Mouse (Mus musculus) heart, embryonic 11.5 days (tissue): Measurements from ENCODE around the gene Epsti1. TPM values are rescaled to one million over a fixed set of nuclear protein-coding genes. Genes with fewer than 3 reads are reported as not detected.

Experiments used
- ATAC-seq: fragments of 200-750 bp; cut with Nextera tagmentation; replicated peaks from 2 replicates; pipeline ENCODE4 v1.8.0; 2017; ENCODE audit warnings: moderate library complexity; ENCODE audit not compliant: insufficient number of reproducible peaks, low FRiP score, low TSS enrichment
- H3K27ac ChIP-seq: fragments of 300-500 bp; sonication (generic); 2 replicates; pipeline ENCODE4 v1.5.1; 2014; ENCODE audit warnings: mild to moderate bottlenecking, low read depth, low read length
- H3K27me3 ChIP-seq: fragments of 300-500 bp; sonication (generic); 2 replicates; pipeline ENCODE4 v1.6.1; 2014; ENCODE audit warnings: mild to moderate bottlenecking, low read length, mixed read lengths; ENCODE audit not compliant: control insufficient read depth, insufficient read depth
- H3K36me3 ChIP-seq: fragments of 300-500 bp; sonication (generic); 2 replicates; pipeline ENCODE4 v1.6.1; 2014; ENCODE audit warnings: mild to moderate bottlenecking, low read length, moderate library complexity, mixed read lengths; ENCODE audit not compliant: control insufficient read depth, insufficient read depth
- H3K4me1 ChIP-seq: fragments of 300-500 bp; sonication (generic); 2 replicates; pipeline ENCODE4 v1.6.1; 2014; ENCODE audit warnings: low read length; ENCODE audit not compliant: control insufficient read depth, insufficient read depth
- H3K4me2 ChIP-seq: fragments of 300-500 bp; sonication (generic); 2 replicates; pipeline ENCODE4 v1.6.1; 2014; ENCODE audit warnings: mild to moderate bottlenecking, moderate library complexity
- H3K4me3 ChIP-seq: fragments of 300-500 bp; sonication (generic); 2 replicates; pipeline ENCODE4 v1.5.1; 2014; ENCODE audit warnings: low read depth, low read length
- H3K9ac ChIP-seq: fragments of 300-500 bp; sonication (generic); 2 replicates; pipeline ENCODE4 v1.6.1; 2014; ENCODE audit warnings: mild to moderate bottlenecking, low read depth, low read length, moderate library complexity
- H3K9me3 ChIP-seq: fragments of 300-500 bp; sonication (generic); replicated peaks from 2 replicates; pipeline ENCODE4 v1.6.1; 2016; ENCODE audit warnings: low read length; ENCODE audit not compliant: control insufficient read depth
- WGBS: fragments of 180-500 bp; shearing (Covaris S2); extraction: QIAGEN DNeasy Blood & Tissue Kit; methylation state at CpG from one replicate; pipeline ENCODE4 v1.1.7; 2014; ENCODE audit not compliant: insufficient replicate concordance; 5-methylcytosine and 5-hydroxymethylcytosine counted together
- polyA plus RNA-seq: library from polyadenylated mRNA; unstranded; fragments of >200 nt; fragmentation: Nextera tagmentation; extraction: Ambion mirVana; gene quantifications from 2 replicates; pipeline ENCODE4 v1.2.1, GENCODE M21; 2014

Gene Epsti1
- polyA plus RNA-seq, 1 experiment from 2014 or later = 0.49 TPM

DNA sequence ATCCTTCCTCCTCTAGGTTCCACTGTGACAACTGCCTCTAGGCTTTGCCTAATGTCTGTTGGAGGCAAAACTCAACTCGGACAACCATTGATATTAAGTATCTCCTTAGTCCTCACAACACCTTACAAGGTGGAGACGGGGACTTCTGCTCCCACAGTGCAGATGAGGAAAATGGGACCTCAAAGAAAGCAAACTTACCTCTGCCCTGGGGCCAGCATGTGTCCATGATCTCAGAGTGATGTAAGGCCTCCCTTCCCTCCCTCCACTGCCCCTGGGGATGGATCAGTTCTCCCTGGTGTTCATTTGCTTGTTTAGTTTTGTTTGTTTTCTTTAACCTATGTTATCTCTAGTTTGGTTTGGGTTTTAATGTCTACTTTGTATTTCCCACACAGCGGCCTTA is 1.5 kb upstream of the Epsti1 start:
- Histone ChIP-seq H3K36me3 (no peaks in the 10 kb centered on the region), H3K4me3 (no peak overlapping the region), H3K4me2 (no peak overlapping the region), H3K27ac (no peak overlapping the region), H3K27me3 (no peaks in the 10 kb centered on the region), H3K9ac (no peak overlapping the region), H3K4me1 (no peaks in the 10 kb centered on the region), H3K9me3 (no peaks in the 10 kb centered on the region)
- ATAC-seq = no peak
- 85% methylated on average over 3 of the region's 3 CpGs for WGBS

DNA sequence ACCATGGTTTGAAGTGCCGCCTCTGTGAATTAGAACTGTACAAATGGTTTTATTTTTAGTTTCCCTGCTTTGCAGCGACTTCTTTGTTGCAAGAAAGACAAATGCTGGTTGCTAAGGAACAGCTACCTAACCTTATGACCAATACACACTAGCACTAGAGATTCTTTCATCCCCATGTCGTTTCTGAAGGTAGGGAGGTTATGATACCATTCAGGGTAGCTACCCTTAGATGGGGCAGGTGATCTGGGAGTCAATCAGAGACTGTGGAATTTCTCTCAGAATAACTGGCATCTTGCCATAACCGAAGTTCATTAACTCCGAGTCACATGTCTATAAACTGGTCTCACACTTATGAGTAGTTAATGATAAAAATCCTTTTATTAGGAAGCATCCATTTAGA is 1.4 kb downstream of the Epsti1 start:
- H3K36me3 ChIP-seq = no peaks in the 10 kb centered on the region
- H3K9ac ChIP-seq = no peak overlapping the region
- ATAC-seq = no peak
- WGBS = 58% methylated on average over 5 of the region's 5 CpGs
- H3K27ac ChIP-seq = no peak overlapping the region
- H3K27me3 ChIP-seq = no peaks in the 10 kb centered on the region
- no peak overlapping the region for H3K4me2 ChIP-seq
- no peak overlapping the region for H3K4me3 ChIP-seq
- H3K9me3 ChIP-seq = no peaks in the 10 kb centered on the region
- H3K4me1 ChIP-seq = no peaks in the 10 kb centered on the region

DNA sequence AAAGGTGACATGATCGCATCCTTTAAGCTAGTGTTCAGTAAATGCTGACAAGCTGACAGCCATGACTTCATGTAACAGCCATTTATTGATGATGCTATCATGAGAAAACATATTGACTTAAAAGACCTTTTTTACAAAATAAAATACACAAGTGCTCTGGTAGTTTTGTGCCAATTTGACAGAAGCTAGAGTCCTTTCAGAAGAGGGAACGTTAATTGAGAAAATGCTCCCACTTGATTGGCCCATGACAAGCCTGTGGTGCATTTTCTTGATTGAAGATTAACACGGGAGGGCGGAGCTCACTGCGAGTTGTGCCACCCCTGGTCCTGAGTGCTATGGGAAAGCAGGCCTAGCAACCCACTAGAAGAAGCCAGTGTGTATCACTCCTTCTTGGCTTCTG is 2.5 kb downstream of the Epsti1 start:
- no peaks in the 10 kb centered on the region for H3K9me3 ChIP-seq
- no peak overlapping the region for H3K4me3 ChIP-seq
- H3K27ac ChIP-seq = no peak overlapping the region
- ATAC-seq = no peak
- no peak overlapping the region for H3K9ac ChIP-seq
- no peak overlapping the region for H3K4me2 ChIP-seq
- no peaks in the 10 kb centered on the region for H3K27me3 ChIP-seq
- no peaks in the 10 kb centered on the region for H3K4me1 ChIP-seq
- no peaks in the 10 kb centered on the region for H3K36me3 ChIP-seq
- 79% methylated on average over 5 of the region's 5 CpGs for WGBS

DNA sequence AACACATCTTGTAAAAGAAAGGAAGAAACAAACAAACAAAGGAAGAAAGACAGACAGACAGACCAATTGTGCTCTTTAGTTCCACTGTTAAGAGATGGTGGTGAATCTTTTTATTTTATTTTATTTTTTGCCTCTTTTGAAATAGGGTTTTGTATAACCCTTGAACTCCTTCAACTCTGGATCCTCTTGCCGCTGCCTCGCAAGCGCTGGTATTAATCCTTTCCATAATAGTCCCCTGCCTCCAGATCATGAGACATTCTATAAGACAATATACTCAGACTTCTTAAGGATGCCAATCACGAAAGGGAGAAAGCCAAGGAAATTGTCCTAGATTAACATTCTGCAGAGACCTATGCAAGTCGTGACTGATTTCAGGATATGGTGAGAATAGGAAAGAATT is 11.7 kb downstream of the Epsti1 start:
- H3K4me3 ChIP-seq = no peak overlapping the region
- H3K4me2 ChIP-seq = no peak overlapping the region
- no peak overlapping the region for H3K27ac ChIP-seq
- WGBS = 86% methylated on average over 5 of the region's 5 CpGs
- no peak overlapping the region for H3K9ac ChIP-seq
- H3K27me3 ChIP-seq = no peaks in the 10 kb centered on the region
- no peaks in the 10 kb centered on the region for H3K4me1 ChIP-seq
- H3K9me3 ChIP-seq = no peaks in the 10 kb centered on the region
- no peaks in the 10 kb centered on the region for H3K36me3 ChIP-seq
- ATAC-seq = no peak

DNA sequence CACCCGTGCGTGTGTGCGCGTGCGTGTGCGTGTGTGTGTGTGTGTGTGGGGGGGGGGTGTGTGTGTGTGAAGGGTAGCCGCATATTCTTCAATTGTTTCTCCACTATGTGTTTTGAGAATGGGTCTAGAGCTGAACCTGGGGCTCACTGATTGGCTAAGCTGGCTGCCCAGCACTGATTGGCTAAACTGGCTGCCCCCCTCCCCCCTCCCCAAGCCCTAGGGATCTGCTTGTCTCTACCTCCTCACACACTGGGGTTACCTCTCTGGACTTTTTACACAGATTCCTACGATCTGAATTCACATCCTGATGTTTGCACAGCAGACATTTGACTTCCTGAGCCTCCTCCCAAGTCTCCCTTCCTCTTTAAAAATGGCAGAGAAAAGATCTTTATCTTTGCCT is 17.6 kb downstream of the Epsti1 start:
- 0 out of 2 replicates have a peak, but pooled peaks cover 4% of the 10 kb centered on the region for H3K4me1 ChIP-seq
- no peaks in the 10 kb centered on the region for H3K9me3 ChIP-seq
- no peak overlapping the region for H3K9ac ChIP-seq
- H3K27ac ChIP-seq = no peak overlapping the region
- no peak overlapping the region for H3K4me2 ChIP-seq
- WGBS = 84% methylated on average over 8 of the region's 8 CpGs
- H3K27me3 ChIP-seq = no peaks in the 10 kb centered on the region
- ATAC-seq = no peak
- H3K4me3 ChIP-seq = no peak overlapping the region
- H3K36me3 ChIP-seq = no peaks in the 10 kb centered on the region

DNA sequence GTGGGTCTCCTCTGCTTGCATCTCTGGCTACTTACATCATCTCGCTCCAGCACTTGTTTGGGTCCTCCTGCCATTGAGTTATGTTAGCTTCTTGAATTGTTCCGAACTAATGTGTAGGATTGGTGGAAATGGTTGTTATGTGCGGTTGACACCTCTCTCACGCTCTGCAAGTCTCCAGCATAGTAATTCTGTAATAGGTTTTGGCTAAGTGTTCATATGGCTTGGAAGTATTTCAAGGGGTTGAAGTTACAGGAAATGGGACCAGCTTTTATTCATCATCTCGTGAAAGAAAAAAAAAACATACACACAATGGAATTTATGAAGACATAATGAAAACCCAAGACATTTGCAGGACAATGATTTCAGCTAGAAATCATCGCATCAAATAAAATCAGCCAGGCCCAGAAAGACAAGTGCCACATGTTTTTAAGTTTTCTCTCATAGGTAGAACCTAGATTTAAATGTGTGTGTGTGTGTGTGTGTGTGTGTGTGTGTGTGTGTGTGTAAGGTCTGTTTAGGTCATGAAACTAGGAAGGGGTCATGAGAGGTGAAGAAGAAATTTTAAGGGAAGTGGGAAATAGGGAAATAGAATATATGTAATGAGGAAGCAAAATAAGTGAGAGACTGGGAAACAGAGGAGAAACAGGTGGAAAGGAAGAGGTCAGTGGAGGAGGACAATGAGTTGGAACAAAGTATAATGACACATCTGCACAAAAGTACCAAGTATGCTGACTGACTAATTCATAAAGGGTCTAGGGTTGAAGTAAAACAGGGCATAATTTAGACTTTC is 19.2 kb downstream of the Epsti1 start:
- H3K4me2 ChIP-seq = no peak overlapping the region
- H3K4me3 ChIP-seq = no peak overlapping the region
- ATAC-seq = no peak
- H3K27ac ChIP-seq = no peak overlapping the region
- 81% methylated on average over 6 of the region's 6 CpGs for WGBS
- H3K27me3 ChIP-seq = no peaks in the 10 kb centered on the region
- H3K9me3 ChIP-seq = no peaks in the 10 kb centered on the region
- H3K9ac ChIP-seq = no peak overlapping the region
- no peaks in the 10 kb centered on the region for H3K36me3 ChIP-seq
- 0 out of 2 replicates have a peak, but pooled peaks cover 4% of the 10 kb centered on the region for H3K4me1 ChIP-seq

DNA sequence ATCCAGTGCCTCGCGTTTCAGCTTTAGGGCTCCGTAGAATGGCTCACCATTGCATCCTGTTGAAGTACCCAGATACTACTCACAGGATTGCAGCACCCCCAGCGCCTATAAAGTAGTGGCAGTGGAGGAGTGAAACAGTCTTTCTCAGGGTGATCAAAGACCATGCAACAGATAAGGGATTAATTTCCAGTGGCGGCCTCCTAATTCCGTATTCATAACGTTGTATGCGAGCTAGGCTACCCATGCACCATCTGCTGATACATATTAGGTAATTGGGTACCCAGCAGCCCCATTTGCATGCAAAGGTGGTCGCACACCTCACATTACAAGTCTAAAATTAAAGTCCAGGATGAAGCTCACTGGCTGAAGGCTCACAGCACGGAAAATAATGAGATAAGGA is 21.4 kb downstream of the Epsti1 start:
- Histone ChIP-seq H3K4me3 (no peak overlapping the region), H3K4me1 (peaks cover 9% of the 10 kb centered on the region; the same call in 1 of the 2 replicates), H3K36me3 (no peaks in the 10 kb centered on the region), H3K4me2 (no peak overlapping the region), H3K9me3 (no peaks in the 10 kb centered on the region), H3K27me3 (no peaks in the 10 kb centered on the region), H3K9ac (no peak overlapping the region), H3K27ac (no peak overlapping the region)
- no peak for ATAC-seq
- WGBS = 77% methylated on average over 10 of the region's 10 CpGs

DNA sequence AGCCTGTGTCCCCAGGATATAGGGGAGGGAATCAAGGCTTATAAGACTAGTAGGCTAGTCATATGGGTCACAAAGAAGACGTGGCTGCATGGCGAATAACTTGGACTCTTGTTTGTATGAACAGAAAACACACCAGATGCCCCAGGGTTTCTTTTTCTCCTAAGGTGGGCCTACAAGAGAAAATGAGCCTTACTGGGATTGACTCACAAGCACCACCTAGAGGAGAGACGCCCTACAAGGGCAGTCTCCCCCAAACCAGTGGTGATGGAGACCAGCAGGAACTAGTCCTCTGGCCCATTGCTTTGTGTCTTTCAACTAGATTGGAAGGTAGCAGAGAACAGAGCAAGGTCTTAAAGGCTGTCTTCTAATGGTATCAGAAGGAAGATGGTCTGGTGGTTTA is 22.7 kb downstream of the Epsti1 start:
- H3K4me3 ChIP-seq = no peak overlapping the region
- 54% methylated on average over 3 of the region's 3 CpGs for WGBS
- peaks cover 9% of the 10 kb centered on the region; the same call in 1 of the 2 replicates for H3K4me1 ChIP-seq
- no peak overlapping the region for H3K27ac ChIP-seq
- H3K27me3 ChIP-seq = no peaks in the 10 kb centered on the region
- no peaks in the 10 kb centered on the region for H3K9me3 ChIP-seq
- no peak for ATAC-seq
- H3K36me3 ChIP-seq = no peaks in the 10 kb centered on the region
- H3K4me2 ChIP-seq = no peak overlapping the region
- H3K9ac ChIP-seq = no peak overlapping the region

DNA sequence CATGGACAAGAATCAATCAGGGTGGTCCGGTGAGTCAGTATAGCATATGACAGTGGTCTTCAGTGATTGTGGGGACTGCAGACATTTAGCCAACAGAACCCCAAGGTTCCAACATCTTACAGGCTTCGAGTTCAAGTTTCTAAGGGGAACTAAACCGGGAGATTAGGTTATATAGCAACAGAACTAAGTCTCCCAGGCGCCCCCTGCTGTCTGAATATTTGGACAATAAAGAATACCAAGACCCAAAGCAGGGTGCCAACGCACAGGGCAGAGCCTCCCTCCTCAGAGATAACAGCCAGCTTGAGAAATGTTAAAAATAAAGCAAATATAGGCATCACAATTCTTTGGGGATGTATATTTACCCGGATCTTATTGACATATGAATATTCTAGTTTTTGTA is 24.0 kb downstream of the Epsti1 start:
- WGBS = 37% methylated on average over 6 of the region's 6 CpGs
- Histone ChIP-seq H3K36me3 (no peaks in the 10 kb centered on the region), H3K4me2 (no peak overlapping the region), H3K27me3 (no peaks in the 10 kb centered on the region), H3K4me3 (no peak overlapping the region), H3K9me3 (no peaks in the 10 kb centered on the region), H3K4me1 (peaks cover 10% of the 10 kb centered on the region; the same call in 1 of the 2 replicates), H3K9ac (no peak overlapping the region), H3K27ac (no peak overlapping the region)
- no peak for ATAC-seq
